Mouse (Mus musculus): ENCODE measurements around the gene Abhd14b. TPM values are rescaled to one million over a fixed set of nuclear protein-coding genes. Genes with fewer than 3 reads are reported as not detected.

Gene Abhd14b
- polyA plus RNA-seq (2012; rRNA removed): 470 and 526 TPM in 2 replicates

GRCm38 (mm10) chr9:106447348-106447747 is at the start of gene Abhd14b, which contains the start of gene Abhd14a:
Gene Abhd14b (plus strand): TSS chr9:106447459.
Gene Abhd14a (minus strand): TSS chr9:106447678.
- under 1% methylated on average over 24 of the region's 24 CpGs for WGBS
- peak; percentile 99 for DNase-seq
- Histone ChIP-seq H3K27me3 (replicated peaks; ENCODE audit: control insufficient read depth, insufficient read depth, low read length) (no peaks in the 10 kb centered on the region), H3K4me1 (ENCODE audit: control insufficient read depth, insufficient read depth, low read length) (peaks cover 27% of the 10 kb centered on the region), H3K27ac (ENCODE audit: insufficient read depth, low read depth, low read length) (peak within 1 kb of the TSS; percentile 97), H3K4me3 (ENCODE audit: insufficient read depth, low read depth, low read length) (peak within 1 kb of the TSS; percentile 82), H3K36me3 (ENCODE audit: control insufficient read depth, insufficient read depth, low read length) (no peaks in the 10 kb centered on the region)
- peak; percentile 56 for TF ChIP-seq CTCF (conservative IDR thresholded peaks at IDR 0.05; ENCODE audit: insufficient read depth, insufficient read length, low read depth, low read length)
- TF ChIP-seq POLR2A (IDR thresholded peaks at IDR 0.05; ENCODE audit: low read depth, low read length): peak; percentile 37

- TF ChIP-seq POLR2A (IDR thresholded peaks at IDR 0.05; ENCODE audit: low read depth, low read length) (no peak), CTCF (conservative IDR thresholded peaks at IDR 0.05; ENCODE audit: insufficient read depth, insufficient read length, low read depth, low read length) (no peak)
- Histone ChIP-seq H3K4me1 (ENCODE audit: control insufficient read depth, insufficient read depth, low read length) (peaks cover 19% of the 10 kb centered on the region), H3K4me3 (ENCODE audit: insufficient read depth, low read depth, low read length) (no peak overlapping the region), H3K27me3 (replicated peaks; ENCODE audit: control insufficient read depth, insufficient read depth, low read length) (no peaks in the 10 kb centered on the region), H3K36me3 (ENCODE audit: control insufficient read depth, insufficient read depth, low read length) (no peaks in the 10 kb centered on the region), H3K27ac (ENCODE audit: insufficient read depth, low read depth, low read length) (no peak overlapping the region)
- DNase-seq: peak; percentile 40
- WGBS: 87% methylated on average over 4 of the region's 4 CpGs
Measured at GRCm38 (mm10) chr9:106397733-106398132, 49.5 kb upstream of the Abhd14b start.

- no peaks in the 10 kb centered on the region for H3K27me3 ChIP-seq (replicated peaks; ENCODE audit: control insufficient read depth, insufficient read depth, low read length)
- H3K27ac ChIP-seq (ENCODE audit: insufficient read depth, low read depth, low read length): no peak overlapping the region
- WGBS: 64% methylated on average over 9 of the region's 9 CpGs
- peaks cover 13% of the 10 kb centered on the region for H3K4me1 ChIP-seq (ENCODE audit: control insufficient read depth, insufficient read depth, low read length)
- DNase-seq: no peak
- TF ChIP-seq POLR2A (IDR thresholded peaks at IDR 0.05; ENCODE audit: low read depth, low read length): no peak
- no peak for TF ChIP-seq CTCF (conservative IDR thresholded peaks at IDR 0.05; ENCODE audit: insufficient read depth, insufficient read length, low read depth, low read length)
- H3K4me3 ChIP-seq (ENCODE audit: insufficient read depth, low read depth, low read length): no peak overlapping the region
- no peaks in the 10 kb centered on the region for H3K36me3 ChIP-seq (ENCODE audit: control insufficient read depth, insufficient read depth, low read length)
Measured at GRCm38 (mm10) chr9:106398667-106399311, 48.5 kb upstream of the Abhd14b start.

- H3K36me3 ChIP-seq (ENCODE audit: control insufficient read depth, insufficient read depth, low read length): no peaks in the 10 kb centered on the region
- WGBS: 85% methylated on average over 3 of the region's 3 CpGs
- H3K4me1 ChIP-seq (ENCODE audit: control insufficient read depth, insufficient read depth, low read length): peaks cover 10% of the 10 kb centered on the region
- no peak overlapping the region for H3K4me3 ChIP-seq (ENCODE audit: insufficient read depth, low read depth, low read length)
- H3K27me3 ChIP-seq (replicated peaks; ENCODE audit: control insufficient read depth, insufficient read depth, low read length): no peaks in the 10 kb centered on the region
- TF ChIP-seq POLR2A (IDR thresholded peaks at IDR 0.05; ENCODE audit: low read depth, low read length) (no peak), CTCF (conservative IDR thresholded peaks at IDR 0.05; ENCODE audit: insufficient read depth, insufficient read length, low read depth, low read length) (no peak)
- no peak for DNase-seq
- no peak overlapping the region for H3K27ac ChIP-seq (ENCODE audit: insufficient read depth, low read depth, low read length)
Measured at GRCm38 (mm10) chr9:106399808-106400207, 47.5 kb upstream of the Abhd14b start.

- Histone ChIP-seq H3K27me3 (replicated peaks; ENCODE audit: control insufficient read depth, insufficient read depth, low read length) (no peaks in the 10 kb centered on the region), H3K4me1 (ENCODE audit: control insufficient read depth, insufficient read depth, low read length) (peaks cover 24% of the 10 kb centered on the region), H3K27ac (ENCODE audit: insufficient read depth, low read depth, low read length) (no peak overlapping the region), H3K36me3 (ENCODE audit: control insufficient read depth, insufficient read depth, low read length) (no peaks in the 10 kb centered on the region), H3K4me3 (ENCODE audit: insufficient read depth, low read depth, low read length) (no peak overlapping the region)
- TF ChIP-seq CTCF (conservative IDR thresholded peaks at IDR 0.05; ENCODE audit: insufficient read depth, insufficient read length, low read depth, low read length) (no peak), POLR2A (IDR thresholded peaks at IDR 0.05; ENCODE audit: low read depth, low read length) (no peak)
- no peak for DNase-seq
- WGBS: 87% methylated on average over 5 of the region's 5 CpGs
Measured at GRCm38 (mm10) chr9:106402149-106402548, 45.1 kb upstream of the Abhd14b start.

GRCm38 (mm10) chr9:106402607-106403375 is 44.5 kb upstream of the Abhd14b start:
- H3K27me3 ChIP-seq (replicated peaks; ENCODE audit: control insufficient read depth, insufficient read depth, low read length): no peaks in the 10 kb centered on the region
- 74% methylated on average over 16 of the region's 16 CpGs for WGBS
- H3K4me3 ChIP-seq (ENCODE audit: insufficient read depth, low read depth, low read length): no peak overlapping the region
- H3K36me3 ChIP-seq (ENCODE audit: control insufficient read depth, insufficient read depth, low read length): no peaks in the 10 kb centered on the region
- no peak for DNase-seq
- H3K27ac ChIP-seq (ENCODE audit: insufficient read depth, low read depth, low read length): no peak overlapping the region
- TF ChIP-seq POLR2A (IDR thresholded peaks at IDR 0.05; ENCODE audit: low read depth, low read length) (no peak), CTCF (conservative IDR thresholded peaks at IDR 0.05; ENCODE audit: insufficient read depth, insufficient read length, low read depth, low read length) (no peak)
- peaks cover 23% of the 10 kb centered on the region for H3K4me1 ChIP-seq (ENCODE audit: control insufficient read depth, insufficient read depth, low read length)

- Histone ChIP-seq H3K4me1 (ENCODE audit: control insufficient read depth, insufficient read depth, low read length) (peaks cover 14% of the 10 kb centered on the region), H3K27ac (ENCODE audit: insufficient read depth, low read depth, low read length) (no peak overlapping the region), H3K27me3 (replicated peaks; ENCODE audit: control insufficient read depth, insufficient read depth, low read length) (no peaks in the 10 kb centered on the region), H3K4me3 (ENCODE audit: insufficient read depth, low read depth, low read length) (no peak overlapping the region), H3K36me3 (ENCODE audit: control insufficient read depth, insufficient read depth, low read length) (no peaks in the 10 kb centered on the region)
- peak; percentile 66 for DNase-seq
- TF ChIP-seq CTCF (conservative IDR thresholded peaks at IDR 0.05; ENCODE audit: insufficient read depth, insufficient read length, low read depth, low read length) (no peak), POLR2A (IDR thresholded peaks at IDR 0.05; ENCODE audit: low read depth, low read length) (no peak)
- 22% methylated on average over 6 of the region's 6 CpGs for WGBS
Measured at GRCm38 (mm10) chr9:106405275-106405674, 42.0 kb upstream of the Abhd14b start.
